Mouse (Mus musculus): ENCODE results near the gene Rpl41. TPM values are rescaled to one million over a fixed set of nuclear protein-coding genes. Genes with fewer than 3 reads are reported as not detected.
"Not testable (repeated sequence)": the region's sequence is repeated elsewhere in the genome, so short reads cannot be mapped to it uniquely, and the experiment has no call there.

Gene Rpl41
- polyA plus RNA-seq, 1 experiment from 2014 or later = 2,836 TPM

DNA sequence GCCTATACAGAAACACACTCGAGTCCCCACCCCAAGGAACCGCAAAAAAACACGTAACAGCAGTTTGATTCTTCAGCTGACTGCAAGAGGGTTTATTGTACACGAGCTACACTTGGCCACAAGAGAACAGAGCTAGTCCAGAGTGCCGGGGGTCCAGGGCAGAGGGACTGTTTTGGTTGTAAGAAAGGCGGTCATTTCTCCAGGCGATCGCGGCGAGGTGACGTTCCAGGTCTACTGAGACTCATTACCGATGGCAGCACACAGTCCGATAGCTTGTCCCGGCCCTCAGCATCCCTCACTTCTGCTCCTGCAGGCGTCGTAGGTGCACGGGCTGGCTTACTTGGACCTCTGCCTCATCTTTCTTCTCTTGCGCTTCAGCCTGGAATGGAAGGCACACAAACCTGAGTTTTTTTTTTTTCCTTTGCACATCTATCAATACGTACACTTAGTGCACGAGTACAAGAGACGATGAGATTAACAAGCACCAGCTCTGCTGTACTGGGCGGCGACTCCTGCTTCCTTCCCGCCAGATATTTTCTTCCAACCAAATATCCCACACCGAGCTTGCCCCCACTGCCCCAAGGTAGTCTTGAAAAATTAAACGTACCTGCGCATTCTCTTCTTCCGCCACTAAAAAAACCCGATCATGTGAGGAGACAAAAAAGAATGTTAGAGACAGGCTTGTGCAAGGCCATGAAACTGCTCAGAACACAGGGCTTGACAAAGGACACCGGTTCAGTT is 884 bp downstream of the Rpl41 start:
- Histone ChIP-seq H3K4me2 (replicated peaks; ENCODE audit: low read depth, low read length) (peak overlapping the region; percentile 81), H3K27ac (ENCODE audit: low read depth, low read length) (peak overlapping the region; percentile 90), H3K36me3 (ENCODE audit: control insufficient read depth, insufficient read depth, low read length) (peaks cover 11% of the 10 kb centered on the region), H3K9ac (ENCODE audit: low read depth, low read length) (peak overlapping the region; percentile 91), H3K4me3 (ENCODE audit: low read depth, low read length) (peak overlapping the region; percentile 79)
- 0 out of 2 replicates have a peak, but pooled peaks have one; percentile 0 for ATAC-seq (ENCODE audit: low FRiP score)
- H3K27me3 ChIP-seq (ENCODE audit: control insufficient read depth, insufficient read depth, low read length); H3K4me1 ChIP-seq (replicated peaks; ENCODE audit: control insufficient read depth, insufficient read depth, low read length); H3K9me3 ChIP-seq (ENCODE audit: control insufficient read depth, low read length); DNase-seq (ENCODE audit: low spot score): not testable (repeated sequence)
- under 1% methylated on average over 27 of the region's 30 CpGs for WGBS

- Histone ChIP-seq H3K36me3 (ENCODE audit: control insufficient read depth, insufficient read depth, low read length) (peaks cover 11% of the 10 kb centered on the region), H3K4me1 (replicated peaks; ENCODE audit: control insufficient read depth, insufficient read depth, low read length) (peaks cover 2% of the 10 kb centered on the region; the same call in 1 of the 2 replicates), H3K27me3 (ENCODE audit: control insufficient read depth, insufficient read depth, low read length) (no peaks in the 10 kb centered on the region), H3K9ac (ENCODE audit: low read depth, low read length) (peak within 1 kb of the TSS; percentile 91), H3K4me3 (ENCODE audit: low read depth, low read length) (peak within 1 kb of the TSS; percentile 79), H3K27ac (ENCODE audit: low read depth, low read length) (peak within 1 kb of the TSS; percentile 90), H3K4me2 (replicated peaks; ENCODE audit: low read depth, low read length) (peak within 1 kb of the TSS; percentile 81), H3K9me3 (ENCODE audit: control insufficient read depth, low read length) (no peaks in the 10 kb centered on the region)
- DNase-seq (ENCODE audit: low spot score) (peak; percentile 93), ATAC-seq (ENCODE audit: low FRiP score) (peak; percentile 91)
- WGBS = under 1% methylated on average over 46 of the region's 50 CpGs
Observed at GRCm38 (mm10) chr10:128547361-128548032, 1.6 kb downstream of the Rpl41 start, which contains the start of gene Zc3h10. TSS of gene Zc3h10 (minus strand) at chr10:128547774.

GRCm38 (mm10) chr10:128546787-128547186 is 2.3 kb downstream of the Rpl41 start:
- Histone ChIP-seq H3K4me1 (replicated peaks; ENCODE audit: control insufficient read depth, insufficient read depth, low read length) (peaks cover 2% of the 10 kb centered on the region; the same call in 1 of the 2 replicates), H3K9me3 (ENCODE audit: control insufficient read depth, low read length) (no peaks in the 10 kb centered on the region), H3K9ac (ENCODE audit: low read depth, low read length) (peak overlapping the region; percentile 76), H3K27me3 (ENCODE audit: control insufficient read depth, insufficient read depth, low read length) (no peaks in the 10 kb centered on the region), H3K27ac (ENCODE audit: low read depth, low read length) (0 out of 2 replicates have a peak overlapping the region, but pooled peaks have one; percentile 90), H3K4me3 (ENCODE audit: low read depth, low read length) (peak overlapping the region; percentile 79), H3K36me3 (ENCODE audit: control insufficient read depth, insufficient read depth, low read length) (peaks cover 11% of the 10 kb centered on the region), H3K4me2 (replicated peaks; ENCODE audit: low read depth, low read length) (peak overlapping the region; percentile 81)
- DNase-seq (ENCODE audit: low spot score) (peak; percentile 10), ATAC-seq (ENCODE audit: low FRiP score) (no peak)
- 21% methylated on average over 7 of the region's 7 CpGs for WGBS

DNA sequence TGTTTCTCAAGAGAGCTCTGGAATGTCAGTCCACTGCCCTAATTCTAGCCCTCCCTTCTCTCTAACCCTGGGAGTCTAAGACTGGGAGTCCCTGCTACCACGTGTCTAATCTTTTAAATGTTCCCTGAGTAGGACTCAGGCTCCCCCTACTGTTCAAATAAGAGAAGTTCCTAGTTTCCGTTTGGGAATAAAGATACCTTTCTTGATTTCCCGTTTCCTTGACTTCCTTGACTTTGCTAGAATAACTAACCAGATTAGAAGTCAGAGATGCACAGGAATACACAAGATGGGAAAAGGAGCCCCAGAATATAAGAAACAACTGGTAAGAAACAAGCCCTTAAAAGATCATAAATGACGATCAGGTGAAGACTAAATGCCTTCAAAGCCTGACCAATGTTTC is 2.7 kb downstream of the Rpl41 start:
- H3K9ac ChIP-seq (ENCODE audit: low read depth, low read length) = peak overlapping the region; percentile 76; the same call in 1 of the 2 replicates
- peaks cover 11% of the 10 kb centered on the region for H3K36me3 ChIP-seq (ENCODE audit: control insufficient read depth, insufficient read depth, low read length)
- 0 out of 2 replicates have a peak overlapping the region, but pooled peaks have one; percentile 90 for H3K27ac ChIP-seq (ENCODE audit: low read depth, low read length)
- no peaks in the 10 kb centered on the region for H3K27me3 ChIP-seq (ENCODE audit: control insufficient read depth, insufficient read depth, low read length)
- peak overlapping the region; percentile 81 for H3K4me2 ChIP-seq (replicated peaks; ENCODE audit: low read depth, low read length)
- peaks cover 2% of the 10 kb centered on the region; the same call in 1 of the 2 replicates for H3K4me1 ChIP-seq (replicated peaks; ENCODE audit: control insufficient read depth, insufficient read depth, low read length)
- no peaks in the 10 kb centered on the region for H3K9me3 ChIP-seq (ENCODE audit: control insufficient read depth, low read length)
- no peak for ATAC-seq (ENCODE audit: low FRiP score)
- H3K4me3 ChIP-seq (ENCODE audit: low read depth, low read length) = peak overlapping the region; percentile 79
- 18% methylated on average over 4 of the region's 4 CpGs for WGBS
- peak; percentile 49 for DNase-seq (ENCODE audit: low spot score)

DNA sequence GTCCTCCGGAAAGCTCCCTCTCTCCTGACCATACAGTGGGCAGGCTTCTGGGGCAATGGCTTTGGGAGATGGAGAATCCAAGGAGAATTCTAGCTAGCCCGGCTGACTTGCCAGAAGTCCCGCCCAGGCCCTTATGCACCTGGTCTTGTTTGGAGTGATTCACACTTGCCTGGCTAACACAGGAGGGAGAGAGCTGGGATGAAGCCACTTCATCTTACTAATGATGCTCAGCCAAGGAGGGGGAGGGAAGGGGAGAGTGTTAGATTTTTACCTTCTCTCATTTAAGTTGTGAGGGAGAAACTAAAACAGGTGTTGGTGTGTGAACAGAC is 3.6 kb downstream of the Rpl41 start:
- Histone ChIP-seq H3K27ac (ENCODE audit: low read depth, low read length) (no peak overlapping the region), H3K4me3 (ENCODE audit: low read depth, low read length) (no peak overlapping the region), H3K4me2 (replicated peaks; ENCODE audit: low read depth, low read length) (no peak overlapping the region), H3K9ac (ENCODE audit: low read depth, low read length) (no peak overlapping the region), H3K4me1 (replicated peaks; ENCODE audit: control insufficient read depth, insufficient read depth, low read length) (peaks cover 2% of the 10 kb centered on the region; the same call in 1 of the 2 replicates), H3K36me3 (ENCODE audit: control insufficient read depth, insufficient read depth, low read length) (peaks cover 11% of the 10 kb centered on the region), H3K27me3 (ENCODE audit: control insufficient read depth, insufficient read depth, low read length) (no peaks in the 10 kb centered on the region), H3K9me3 (ENCODE audit: control insufficient read depth, low read length) (no peaks in the 10 kb centered on the region)
- WGBS = 92% methylated on average over 3 of the region's 3 CpGs
- no peak for ATAC-seq (ENCODE audit: low FRiP score)
- DNase-seq (ENCODE audit: low spot score) = no peak

DNA sequence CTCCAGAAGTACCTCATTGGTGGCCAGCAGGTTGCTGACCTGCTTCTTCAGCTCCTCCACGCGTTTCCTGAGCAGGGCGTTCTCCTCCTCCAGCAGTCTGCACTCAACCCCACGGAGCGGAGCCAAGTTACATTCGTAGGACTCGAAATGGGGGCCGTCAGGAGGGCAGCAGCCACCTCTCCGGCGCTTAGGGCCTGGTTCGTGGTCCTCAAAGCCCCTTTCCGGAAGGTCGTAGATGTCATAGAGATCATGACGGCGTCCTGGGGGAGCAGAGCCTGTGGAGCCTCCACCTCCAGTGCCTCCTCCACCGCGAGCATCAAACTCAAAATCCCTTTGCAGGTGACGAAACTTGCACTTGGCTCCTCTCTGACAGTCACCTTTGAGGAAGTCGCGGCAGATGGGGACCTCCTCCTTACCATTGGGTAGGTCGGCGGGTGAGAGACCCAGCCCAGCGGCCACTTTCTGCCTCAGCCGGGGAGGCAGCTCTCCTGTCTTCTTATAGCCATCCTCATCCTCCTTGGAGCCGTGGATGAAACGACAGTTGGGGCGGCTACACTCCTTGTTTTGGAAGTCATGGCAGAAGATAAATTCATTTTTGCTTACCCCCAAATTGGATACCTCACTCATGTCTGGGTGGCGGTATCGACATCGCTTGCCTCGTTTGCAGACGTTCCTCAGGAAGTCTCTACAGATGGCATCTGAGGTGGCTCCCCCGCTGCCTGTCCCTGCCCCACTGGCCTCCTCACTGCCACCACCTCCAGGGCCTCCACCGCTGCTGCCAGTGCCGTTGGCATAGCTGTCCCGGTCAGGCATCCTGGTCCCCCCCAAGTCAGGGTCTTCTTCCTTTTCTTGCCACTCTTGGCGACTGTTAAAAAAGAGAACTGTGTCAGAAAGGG is 4.2 kb downstream of the Rpl41 start:
- WGBS = 95% methylated on average over 37 of the region's 37 CpGs
- no peaks in the 10 kb centered on the region for H3K27me3 ChIP-seq (ENCODE audit: control insufficient read depth, insufficient read depth, low read length)
- H3K36me3 ChIP-seq (ENCODE audit: control insufficient read depth, insufficient read depth, low read length) = peaks cover 11% of the 10 kb centered on the region
- H3K9ac ChIP-seq (ENCODE audit: low read depth, low read length) = no peak overlapping the region
- H3K9me3 ChIP-seq (ENCODE audit: control insufficient read depth, low read length) = no peaks in the 10 kb centered on the region
- DNase-seq (ENCODE audit: low spot score) (no peak), ATAC-seq (ENCODE audit: low FRiP score) (no peak)
- H3K4me2 ChIP-seq (replicated peaks; ENCODE audit: low read depth, low read length) = no peak overlapping the region
- no peak overlapping the region for H3K4me3 ChIP-seq (ENCODE audit: low read depth, low read length)
- no peak overlapping the region for H3K27ac ChIP-seq (ENCODE audit: low read depth, low read length)
- H3K4me1 ChIP-seq (replicated peaks; ENCODE audit: control insufficient read depth, insufficient read depth, low read length) = peaks cover 2% of the 10 kb centered on the region; the same call in 1 of the 2 replicates

DNA sequence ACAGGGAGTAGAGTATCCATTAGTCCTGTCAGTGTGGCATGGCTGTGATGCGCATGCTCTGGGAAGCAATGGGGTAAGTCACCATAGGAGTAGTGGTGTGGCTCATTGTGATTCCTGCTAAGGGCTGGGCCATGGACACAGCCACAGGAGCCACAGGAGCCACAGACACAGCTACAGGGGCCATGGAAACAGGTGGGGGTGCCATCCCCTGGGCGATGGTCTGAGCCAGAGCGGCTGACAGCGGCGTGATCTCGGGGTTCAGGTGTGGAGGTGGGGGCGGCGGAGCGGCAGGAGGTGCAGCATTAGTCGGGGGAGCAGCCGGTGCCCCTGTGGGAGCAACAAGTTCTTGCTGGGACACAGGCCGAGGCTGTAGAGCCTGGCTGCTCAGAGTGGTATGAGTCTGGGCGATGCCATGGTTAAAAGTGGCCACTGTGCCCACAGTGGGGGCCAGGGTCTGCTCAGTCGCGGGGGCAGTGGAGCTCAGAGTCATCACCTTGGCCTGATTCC is 4.9 kb downstream of the Rpl41 start:
- Histone ChIP-seq H3K9ac (ENCODE audit: low read depth, low read length) (no peak overlapping the region), H3K4me2 (replicated peaks; ENCODE audit: low read depth, low read length) (no peak overlapping the region), H3K36me3 (ENCODE audit: control insufficient read depth, insufficient read depth, low read length) (peaks cover 11% of the 10 kb centered on the region), H3K27ac (ENCODE audit: low read depth, low read length) (no peak overlapping the region), H3K27me3 (ENCODE audit: control insufficient read depth, insufficient read depth, low read length) (no peaks in the 10 kb centered on the region), H3K4me1 (replicated peaks; ENCODE audit: control insufficient read depth, insufficient read depth, low read length) (peaks cover 2% of the 10 kb centered on the region; the same call in 1 of the 2 replicates), H3K9me3 (ENCODE audit: control insufficient read depth, low read length) (no peaks in the 10 kb centered on the region), H3K4me3 (ENCODE audit: low read depth, low read length) (no peak overlapping the region)
- DNase-seq (ENCODE audit: low spot score) = no peak
- 97% methylated on average over 15 of the region's 15 CpGs for WGBS
- no peak for ATAC-seq (ENCODE audit: low FRiP score)

DNA sequence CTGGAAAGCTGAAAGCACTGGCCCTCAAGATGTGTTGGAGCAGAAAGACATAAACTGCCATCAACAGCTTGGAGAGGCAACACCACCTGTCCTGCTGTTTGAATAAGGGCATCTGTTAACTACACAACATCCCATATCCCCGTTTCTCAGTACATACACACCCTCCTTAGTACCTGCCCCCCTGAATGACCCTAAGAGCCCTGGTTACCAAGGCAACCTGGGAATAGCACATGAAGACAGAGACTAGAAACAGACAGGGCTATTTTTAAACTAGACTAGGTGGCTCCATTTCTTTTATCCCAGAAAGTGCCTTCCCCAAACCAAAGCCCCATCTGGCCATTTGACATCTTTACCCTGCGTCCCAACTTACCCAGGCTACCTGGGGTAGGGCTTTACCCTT is 6.0 kb downstream of the Rpl41 start:
- no peaks in the 10 kb centered on the region for H3K9me3 ChIP-seq (ENCODE audit: control insufficient read depth, low read length)
- H3K27ac ChIP-seq (ENCODE audit: low read depth, low read length) = no peak overlapping the region
- no peak overlapping the region for H3K4me3 ChIP-seq (ENCODE audit: low read depth, low read length)
- peaks cover 2% of the 10 kb centered on the region; the same call in 1 of the 2 replicates for H3K4me1 ChIP-seq (replicated peaks; ENCODE audit: control insufficient read depth, insufficient read depth, low read length)
- H3K27me3 ChIP-seq (ENCODE audit: control insufficient read depth, insufficient read depth, low read length) = no peaks in the 10 kb centered on the region
- ATAC-seq (ENCODE audit: low FRiP score) = no peak
- H3K9ac ChIP-seq (ENCODE audit: low read depth, low read length) = no peak overlapping the region
- no peak for DNase-seq (ENCODE audit: low spot score)
- H3K4me2 ChIP-seq (replicated peaks; ENCODE audit: low read depth, low read length) = no peak overlapping the region
- 82% methylated on average over 2 of the region's 2 CpGs for WGBS
- H3K36me3 ChIP-seq (ENCODE audit: control insufficient read depth, insufficient read depth, low read length) = peaks cover 11% of the 10 kb centered on the region
